Mouse (Mus musculus) adipocyte (in vitro differentiated cells): ENCODE data around the gene Ankrd17.
"Not testable (repeated sequence)": the region's sequence is repeated elsewhere in the genome, so short reads cannot be mapped to it uniquely, and the experiment has no call there.

Experiments
- DNase-seq: peaks from one replicate; pipeline ENCODE4 v3.0.0-alpha.2; 2016; ENCODE audit warnings: low spot score

The Ankrd17 gene

GRCm38 (mm10) chr5:90338177-90339091 is 27.9 kb downstream of the Ankrd17 start:
- DNase-seq, result no peak

GRCm38 (mm10) chr5:90332478-90332877 is 33.9 kb downstream of the Ankrd17 start:
- DNase-seq, result no peak

GRCm38 (mm10) chr5:90331071-90331470 is 35.3 kb downstream of the Ankrd17 start:
- DNase-seq, result no peak

GRCm38 (mm10) chr5:90298396-90298795 is 68.0 kb downstream of the Ankrd17 start:
- DNase-seq, result no peak

- no peak for DNase-seq
These were observed 76.5 kb downstream of the Ankrd17 start for GRCm38 (mm10) chr5:90289887-90290286.

- DNase-seq, result peak; percentile 44
These were observed 79.8 kb downstream of the Ankrd17 start for GRCm38 (mm10) chr5:90286559-90286958.

- no peak for DNase-seq
These were observed 86.3 kb downstream of the Ankrd17 start for GRCm38 (mm10) chr5:90280061-90280460.

GRCm38 (mm10) chr5:90279418-90279817 is 87.0 kb downstream of the Ankrd17 start:
- DNase-seq, result no peak

- peak; percentile 25 for DNase-seq
These were observed 88.9 kb downstream of the Ankrd17 start for GRCm38 (mm10) chr5:90277443-90277842.

- no peak for DNase-seq
These were observed 91.6 kb downstream of the Ankrd17 start for GRCm38 (mm10) chr5:90274806-90275205.

- not testable (repeated sequence) for DNase-seq
These were observed 104.1 kb downstream of the Ankrd17 start for GRCm38 (mm10) chr5:90262230-90262629.

GRCm38 (mm10) chr5:90257023-90257422 is 109.4 kb downstream of the Ankrd17 start:
- no peak for DNase-seq

- DNase-seq, result peak; percentile 52
These were observed 118.9 kb downstream of the Ankrd17 start for GRCm38 (mm10) chr5:90247503-90247902.

GRCm38 (mm10) chr5:90246987-90247386 is 119.4 kb downstream of the Ankrd17 start:
- DNase-seq, result no peak

- DNase-seq, result no peak
These were observed 119.8 kb downstream of the Ankrd17 start for GRCm38 (mm10) chr5:90246567-90246966.

GRCm38 (mm10) chr5:90245416-90245815 is 121.0 kb downstream of the Ankrd17 start:
- no peak for DNase-seq

- no peak for DNase-seq
These were observed 131.2 kb downstream of the Ankrd17 start for GRCm38 (mm10) chr5:90235217-90235616.

- DNase-seq, result no peak
These were observed 133.1 kb downstream of the Ankrd17 start for GRCm38 (mm10) chr5:90233305-90233704.

- no peak for DNase-seq
These were observed 136.6 kb downstream of the Ankrd17 start for GRCm38 (mm10) chr5:90229760-90230159.

- no peak for DNase-seq
These were observed 139.7 kb downstream of the Ankrd17 start for GRCm38 (mm10) chr5:90226696-90227095.

GRCm38 (mm10) chr5:90224730-90225129 is 141.6 kb downstream of the Ankrd17 start:
- peak; percentile 42 for DNase-seq

- DNase-seq, result peak; percentile 100
These were observed 142.6 kb downstream of the Ankrd17 start, which contains the start of gene Cox18 for GRCm38 (mm10) chr5:90223534-90224381. Cox18 (minus strand) TSS chr5:90224001.

- DNase-seq, result peak; percentile 30
These were observed 143.4 kb downstream of the Ankrd17 start for GRCm38 (mm10) chr5:90222937-90223336.
